Mouse (Mus musculus) kidney, adult 11 months (tissue): Measurements from ENCODE around the gene Bnip2.

Experiments used
- DNase-seq: peaks from one replicate; pipeline ENCODE4 v3.0.0; 2022

The Bnip2 gene

GRCm38 (mm10) chr9:70049416-70049783, 60.1 kb downstream of the Bnip2 start:
- no peak for DNase-seq

- DNase-seq = no peak
These were observed 60.6 kb downstream of the Bnip2 start for GRCm38 (mm10) chr9:70049839-70050238.

- peak; percentile 11 for DNase-seq
These were observed 63.5 kb downstream of the Bnip2 start for GRCm38 (mm10) chr9:70052730-70053129.

- no peak for DNase-seq
These were observed 64.1 kb downstream of the Bnip2 start for GRCm38 (mm10) chr9:70053411-70053810.
